Comparison of ENCODE assay signal across 8 mouse cellular contexts in genomic region chr11:54002761-54003717, GRCm38 (mm10). TPM values are rescaled to one million over a fixed set of nuclear protein-coding genes. Genes with fewer than 3 reads are reported as not detected.
A peak's percentile ranks its signal among the peaks of the same experiment; 100 is the strongest.
DNase-seq lines count a peak whose midpoint lies in the region; ATAC-seq and TF ChIP-seq lines count a peak whose summit lies in the region.
"Not testable (repeated sequence)": the region's sequence is repeated elsewhere in the genome, so short reads cannot be mapped to it uniquely, and the experiment has no call there.

No protein-coding gene starts in this region.

- not testable (repeated sequence) for H3K4me1 ChIP-seq in forebrain, postnatal 0 days (ENCODE audit: insufficient read depth); hindbrain, postnatal 0 days (ENCODE audit: insufficient read depth, low read length)

- H3K9ac ChIP-seq in forebrain, postnatal 0 days; hindbrain, postnatal 0 days (replicated peaks; ENCODE audit: low read length): not testable (repeated sequence)

- peak; percentile 71 for DNase-seq in R1 (ENCODE audit: low read depth, low spot score)
- peak; percentile 84 for DNase-seq in cerebellum, adult 9-11 months
- DNase-seq in forebrain, postnatal 0 days = peak; percentile 85
- peak; percentile 86 for DNase-seq in hindbrain, postnatal 0 days (ENCODE audit: low spot score)
- DNase-seq in layer of hippocampus, postnatal 25 days (ENCODE audit: extremely low spot score in 1 of 2, low spot score in 1 of 2) = peak; percentile 35 to 72
- DNase-seq in lung, postnatal 10 days = peak; percentile 78
- peak; percentile 50 for DNase-seq in retina, adult 2 months (ENCODE audit: low read depth, low spot score)
- peak; percentile 25 to 39 for DNase-seq in thymus, postnatal 36 days

- not testable (repeated sequence) for H3K27me3 ChIP-seq in forebrain, postnatal 0 days (ENCODE audit: insufficient read depth, low read length); hindbrain, postnatal 0 days (ENCODE audit: insufficient read depth, low read length)

- H3K27ac ChIP-seq in forebrain, postnatal 0 days (ENCODE audit: low read depth, low read length); hindbrain, postnatal 0 days: not testable (repeated sequence)

- H3K9me3 ChIP-seq in forebrain, postnatal 0 days (ENCODE audit: low read length); hindbrain, postnatal 0 days (ENCODE audit: low read length): not testable (repeated sequence)

- peak; percentile 85 for ATAC-seq in forebrain, postnatal 0 days
- peak; percentile 52; the same call in 1 of the 2 replicates for ATAC-seq in hindbrain, postnatal 0 days

- TF ChIP-seq CTCF in forebrain, postnatal 0 days (IDR thresholded peaks at IDR 0.05; ENCODE audit: low read depth) = peak; percentile 89
- TF ChIP-seq CTCF in hindbrain, postnatal 0 days (IDR thresholded peaks at IDR 0.05; ENCODE audit: low read depth) = peak; percentile 87

- not testable (repeated sequence) for H3K36me3 ChIP-seq in forebrain, postnatal 0 days (ENCODE audit: insufficient read depth); hindbrain, postnatal 0 days (ENCODE audit: insufficient read depth, low read length)

- not testable (repeated sequence) for H3K4me3 ChIP-seq in forebrain, postnatal 0 days (ENCODE audit: low read depth, low read length); hindbrain, postnatal 0 days (ENCODE audit: low read length)

- not testable (repeated sequence) for H3K4me2 ChIP-seq in forebrain, postnatal 0 days (ENCODE audit: low read depth); hindbrain, postnatal 0 days (ENCODE audit: low read depth, low read length)

- 40% methylated on average over 12 of the region's 12 CpGs for WGBS in forebrain, postnatal 0 days
- 43% methylated on average over 12 of the region's 12 CpGs for WGBS in hindbrain, postnatal 0 days

RNA-seq across cellular contexts. Expression of gene Slc22a21, which starts 22.9 kb away (rescaled TPM):
- total RNA-seq in forebrain, postnatal 0 days (2014; rRNA removed) = 3.3 and 5.1 TPM in 2 replicates
- 2.4 and 4.8 TPM in 2 replicates for polyA plus RNA-seq in forebrain, postnatal 0 days (2015; fragmentation: Nextera tagmentation; extraction: Ambion mirVana)
- total RNA-seq in hindbrain, postnatal 0 days (2014; rRNA removed) = 6.6 and 7.2 TPM in 2 replicates
- 6.2 and 6.3 TPM in 2 replicates for polyA plus RNA-seq in hindbrain, postnatal 0 days (2015; fragmentation: Nextera tagmentation; extraction: Ambion mirVana)
- total RNA-seq in layer of hippocampus, postnatal 25 days (2021) = 1 to 10 TPM; 1.4 to 1.8 TPM

RNA-seq across cellular contexts. Expression of gene Slc22a4, which starts 24.9 kb away (rescaled TPM):
- total RNA-seq in forebrain, postnatal 0 days (2014; rRNA removed) = 3.7 and 4.7 TPM in 2 replicates
- 3.3 and 4.0 TPM in 2 replicates for polyA plus RNA-seq in forebrain, postnatal 0 days (2015; fragmentation: Nextera tagmentation; extraction: Ambion mirVana)
- total RNA-seq in hindbrain, postnatal 0 days (2014; rRNA removed) = 7.2 and 14.6 TPM in 2 replicates
- polyA plus RNA-seq in hindbrain, postnatal 0 days (2015; fragmentation: Nextera tagmentation; extraction: Ambion mirVana) = 7.2 and 8.8 TPM in 2 replicates
- 1 to 10 TPM; 4.8 to 7.2 TPM for total RNA-seq in layer of hippocampus, postnatal 25 days (2021)

Comparison
In these comparisons a context has a peak if more than half of its experiments do, and no peak if none do; other contexts are left out.
1. DNase-seq: peak in every context shown above with its lines; median percentile 86 in hindbrain, postnatal 0 days; 85 in forebrain, postnatal 0 days; 84 in cerebellum, adult 9-11 months; 78 in lung, postnatal 10 days; 71 in R1; 54 in layer of hippocampus, postnatal 25 days; 50 in retina, adult 2 months; 32 in thymus, postnatal 36 days.